Mouse (Mus musculus) megakaryocyte-erythroid progenitor cell, adult 5-6 weeks (primary cell): ENCODE measurements around the gene Trappc6b. TPM values are rescaled to one million over a fixed set of nuclear protein-coding genes. Genes with fewer than 3 reads are reported as not detected.
A peak's percentile ranks its signal among the peaks of the same experiment; 100 is the strongest.

ENCODE experiments used
- ATAC-seq: replicated peaks from 2 replicates; pipeline ENCODE4 v1.8.0; 2016; ENCODE audit warnings: mild to moderate bottlenecking, inconsistent platforms; ENCODE audit not compliant: severe bottlenecking, poor library complexity, low FRiP score, low TSS enrichment
- total RNA-seq, 2 experiments: library from RNA; stranded (forward) in 1 of 2; stranded (reverse) in 1 of 2; fragments of 200-1000, 215-1000 nt in 1 of 2; fragments of >200 nt in 1 of 2; fragmentation: Nextera tagmentation in 1 of 2; gene quantifications; 2 replicates each; pipeline ENCODE4 v1.2.3; 2014 to 2017

Trappc6b gene
- total RNA-seq (2014; fragmentation: Nextera tagmentation) = 38.1 and 68.1 TPM in 2 replicates
- 39.4 and 68.8 TPM in 2 replicates for total RNA-seq (2017)

DNA sequence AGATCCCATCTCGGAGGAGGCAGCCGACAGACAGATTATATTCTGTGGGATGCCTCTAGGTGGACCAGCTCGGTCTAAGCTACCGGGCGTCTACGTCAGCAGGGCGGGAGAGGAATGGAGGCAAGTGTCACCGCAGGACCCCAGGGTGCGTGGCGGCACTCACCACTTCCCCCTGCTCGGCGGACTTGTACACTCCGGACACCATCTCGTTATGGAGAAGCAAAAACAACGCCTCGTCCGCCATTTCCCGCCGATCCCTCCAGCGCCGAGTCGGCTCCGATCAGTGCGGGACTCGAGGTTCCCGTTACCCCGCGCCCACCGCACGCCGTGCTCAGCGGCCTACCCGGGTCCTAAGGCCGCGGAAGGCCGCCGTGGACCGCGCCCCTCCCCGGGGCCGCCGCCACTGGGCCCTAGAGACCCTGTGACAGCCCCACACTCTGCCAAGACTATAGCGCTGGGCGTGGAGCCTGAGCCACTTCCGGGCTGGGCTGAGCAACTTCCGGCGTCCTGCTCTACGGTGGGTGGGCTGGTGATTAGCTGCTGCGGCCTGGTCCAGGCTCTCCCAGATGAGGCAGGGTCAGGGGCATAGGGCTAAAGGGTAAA is at the start of gene Trappc6b:
Gene Trappc6b (minus strand): TSS at position 480 of the 603 bp plus-strand sequence.
- peak; percentile 90 for ATAC-seq

DNA sequence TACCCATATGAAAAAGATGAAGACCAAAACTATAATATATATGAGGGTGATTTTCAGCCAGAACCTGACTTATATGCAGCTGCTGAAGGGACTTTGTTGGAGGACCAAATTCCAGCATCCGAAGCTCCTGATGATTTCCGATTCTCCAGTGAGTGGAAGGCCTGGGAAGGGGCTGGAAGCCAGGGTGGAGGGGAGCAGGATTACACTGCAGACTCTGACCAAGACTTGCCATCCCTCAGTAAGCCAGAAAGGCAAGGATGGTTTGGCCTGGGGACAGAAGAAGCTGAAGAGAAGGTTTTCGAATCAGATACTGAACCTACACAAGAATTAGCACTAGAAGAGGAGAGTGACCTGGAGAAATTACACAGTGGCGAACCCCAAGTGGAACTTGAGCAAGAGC is 46.7 kb upstream of the Trappc6b start:
- no peak for ATAC-seq

DNA sequence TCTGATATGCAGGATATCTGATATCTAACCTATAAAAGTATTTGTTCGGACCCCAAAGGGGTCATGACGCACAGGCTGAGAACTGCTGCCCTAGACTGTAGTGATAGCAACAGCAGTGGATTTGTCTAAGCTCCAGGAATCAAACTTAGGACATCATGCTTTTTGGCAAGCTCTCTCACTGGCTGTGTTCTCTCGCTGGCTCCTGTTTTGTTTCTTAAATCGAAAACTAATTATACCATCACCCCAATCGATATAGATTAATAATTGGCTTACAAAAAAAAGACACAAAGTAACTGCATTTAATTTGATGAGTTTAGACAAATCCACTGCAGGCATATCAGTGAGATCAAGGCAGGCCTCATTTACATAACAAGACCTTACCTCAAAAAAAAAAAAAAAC is 45.2 kb upstream of the Trappc6b start:
- ATAC-seq = no peak

DNA sequence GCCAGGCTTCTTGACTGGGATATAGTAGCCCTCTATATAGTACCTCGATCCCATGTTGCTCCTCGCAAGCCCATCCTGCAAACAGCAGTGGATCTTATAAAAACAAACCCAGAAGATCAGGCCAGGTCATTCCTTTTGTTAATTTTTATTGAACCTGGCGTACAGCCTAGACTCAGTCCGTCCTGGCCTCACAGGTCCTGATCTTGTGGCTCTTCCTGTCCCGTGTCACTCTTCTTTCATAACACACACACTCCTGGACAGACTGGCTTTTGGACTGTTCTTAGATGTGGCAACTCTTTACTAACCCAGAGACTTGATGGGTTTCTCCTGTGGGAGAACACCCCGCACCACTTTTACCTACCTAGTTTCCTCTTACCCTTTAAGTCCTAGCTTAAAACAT is 44.6 kb upstream of the Trappc6b start:
- no peak for ATAC-seq

GRCm38 (mm10) chr12:59104771-59105170 is 43.5 kb upstream of the Trappc6b start:
- ATAC-seq = no peak

DNA sequence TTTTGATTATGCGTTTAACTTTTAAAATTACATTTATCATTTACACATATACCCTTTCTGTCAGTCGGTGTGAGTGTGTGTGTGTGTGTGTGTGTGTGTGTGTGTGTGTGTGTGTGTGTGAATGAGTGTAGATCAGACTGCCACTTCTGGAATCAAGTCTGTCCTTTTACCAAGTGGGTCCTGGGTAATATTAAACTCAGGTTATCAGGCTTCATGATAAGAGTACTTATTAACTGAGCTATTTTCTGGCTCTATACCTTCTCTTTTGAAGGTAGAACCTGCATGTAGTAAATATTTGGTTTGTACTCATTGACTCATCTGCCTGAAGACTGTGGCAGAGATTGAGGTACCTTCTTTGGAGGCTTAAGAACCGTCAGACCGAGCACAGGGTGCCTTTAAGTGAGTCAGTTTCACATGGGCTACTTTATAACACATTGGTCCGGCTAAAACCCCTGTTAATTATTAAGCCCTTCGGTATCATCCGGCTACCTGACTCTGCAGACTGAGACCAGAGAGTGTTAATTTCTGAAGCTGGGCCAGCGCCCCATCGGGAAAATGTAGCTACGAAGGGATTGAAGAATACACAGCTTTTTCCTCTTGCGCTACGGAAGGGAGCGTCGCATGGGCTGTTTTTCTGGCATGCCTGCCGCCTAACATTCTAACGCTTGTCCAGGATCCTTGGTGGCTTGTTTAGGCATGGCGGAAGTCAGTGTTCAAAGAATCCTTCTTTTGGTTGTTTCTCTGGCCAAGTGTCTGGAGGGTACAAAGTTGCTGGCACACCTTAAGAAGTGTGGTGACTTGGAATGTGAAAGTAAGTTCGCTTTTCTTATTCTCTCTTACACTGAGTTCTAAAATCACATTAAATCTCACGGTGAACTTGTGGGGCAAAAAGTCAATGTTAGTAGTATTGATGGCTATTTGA is 34.1 kb upstream of the Trappc6b start, which contains the start of gene Mia2:
Gene Mia2 (plus strand): TSS at position 696 of the 922 bp plus-strand sequence.
- no peak for ATAC-seq

- ATAC-seq = no peak
Observed at GRCm38 (mm10) chr12:59093543-59093942, 32.3 kb upstream of the Trappc6b start.

- ATAC-seq = no peak
Observed at GRCm38 (mm10) chr12:59086171-59086570, 24.9 kb upstream of the Trappc6b start.

GRCm38 (mm10) chr12:59084446-59084845 is 23.2 kb upstream of the Trappc6b start:
- ATAC-seq = no peak

DNA sequence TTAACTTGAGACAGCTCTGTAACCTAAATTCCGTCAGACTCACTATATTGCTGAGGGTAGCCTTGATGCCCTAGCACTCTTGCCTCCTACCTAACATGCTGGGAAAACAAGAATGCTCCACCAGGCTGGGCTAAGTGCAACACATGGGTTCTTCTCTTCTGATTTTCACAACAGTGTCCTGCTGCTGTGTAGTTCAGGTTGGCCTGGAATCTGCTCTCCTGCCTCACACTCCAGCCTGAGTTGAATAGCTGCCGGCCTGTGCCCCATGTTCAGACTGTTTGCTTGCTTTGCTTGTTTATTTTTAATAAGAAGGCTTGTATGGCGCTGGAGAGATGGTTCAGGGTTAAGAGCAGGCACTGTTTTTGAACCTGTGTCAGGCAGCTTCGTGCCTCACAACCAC is 19.2 kb upstream of the Trappc6b start:
- ATAC-seq = no peak

DNA sequence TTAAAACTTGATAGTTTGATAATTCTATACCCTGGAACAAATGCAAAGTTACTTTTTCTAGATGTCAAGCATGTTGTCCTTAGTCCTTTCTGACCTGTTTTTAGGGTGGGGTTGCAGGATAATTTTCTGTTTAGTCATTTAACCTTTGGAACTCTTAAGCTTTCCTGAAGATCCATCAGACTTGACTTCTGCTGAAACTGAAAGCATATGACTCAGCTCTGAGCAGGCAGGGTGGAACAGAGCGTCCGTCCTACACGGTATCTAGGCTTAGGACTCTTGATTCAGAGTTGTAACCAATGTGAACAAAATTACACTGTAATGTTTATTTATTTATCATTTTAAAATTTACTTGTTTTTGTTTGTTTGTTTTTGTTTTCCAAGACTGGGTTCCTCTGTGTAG is 16.6 kb upstream of the Trappc6b start:
- no peak for ATAC-seq

GRCm38 (mm10) chr12:59076996-59077395 is 15.7 kb upstream of the Trappc6b start:
- no peak for ATAC-seq

DNA sequence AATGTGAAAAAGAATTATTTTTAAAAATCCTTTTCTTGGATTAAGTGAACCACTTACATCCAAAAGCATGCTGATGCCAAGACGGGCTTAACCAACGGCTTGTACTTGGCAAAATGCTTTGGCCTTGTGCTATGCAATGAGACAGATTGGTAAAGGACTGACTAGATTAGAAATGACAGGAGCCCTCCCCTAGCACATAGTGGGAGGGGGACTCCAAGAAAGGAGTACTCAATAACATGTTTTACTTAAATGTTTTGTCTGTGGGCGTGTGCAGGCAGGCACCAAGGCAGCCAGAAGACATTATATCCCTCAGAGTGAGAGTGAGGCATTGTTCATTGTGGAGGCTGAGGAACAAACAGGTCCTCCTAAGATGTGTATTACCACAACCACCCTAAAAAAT is 12.8 kb upstream of the Trappc6b start:
- ATAC-seq = no peak

GRCm38 (mm10) chr12:59072286-59072685 is 11.0 kb upstream of the Trappc6b start:
- ATAC-seq = no peak

DNA sequence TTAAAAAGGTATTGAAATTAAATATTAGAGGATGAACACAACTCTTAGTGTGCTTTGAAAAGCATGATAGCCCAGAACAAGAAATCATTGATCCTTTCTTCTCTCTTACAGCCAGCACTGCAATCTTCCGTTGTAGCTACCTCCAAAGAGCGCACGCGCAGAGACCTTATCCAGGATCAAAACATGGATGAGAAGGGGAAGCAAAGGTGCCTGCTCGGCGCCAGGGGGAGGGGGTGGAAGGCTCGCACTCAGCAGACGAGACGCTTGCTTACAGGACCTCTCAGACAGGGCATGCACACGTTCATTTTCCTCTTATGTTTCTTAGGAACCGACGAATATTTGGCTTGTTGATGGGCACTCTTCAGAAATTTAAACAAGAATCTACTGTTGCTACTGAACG is 7.5 kb upstream of the Trappc6b start:
- ATAC-seq = no peak

GRCm38 (mm10) chr12:59067095-59067494 is 5.8 kb upstream of the Trappc6b start:
- peak; percentile 11; the same call in 1 of the 2 replicates for ATAC-seq

DNA sequence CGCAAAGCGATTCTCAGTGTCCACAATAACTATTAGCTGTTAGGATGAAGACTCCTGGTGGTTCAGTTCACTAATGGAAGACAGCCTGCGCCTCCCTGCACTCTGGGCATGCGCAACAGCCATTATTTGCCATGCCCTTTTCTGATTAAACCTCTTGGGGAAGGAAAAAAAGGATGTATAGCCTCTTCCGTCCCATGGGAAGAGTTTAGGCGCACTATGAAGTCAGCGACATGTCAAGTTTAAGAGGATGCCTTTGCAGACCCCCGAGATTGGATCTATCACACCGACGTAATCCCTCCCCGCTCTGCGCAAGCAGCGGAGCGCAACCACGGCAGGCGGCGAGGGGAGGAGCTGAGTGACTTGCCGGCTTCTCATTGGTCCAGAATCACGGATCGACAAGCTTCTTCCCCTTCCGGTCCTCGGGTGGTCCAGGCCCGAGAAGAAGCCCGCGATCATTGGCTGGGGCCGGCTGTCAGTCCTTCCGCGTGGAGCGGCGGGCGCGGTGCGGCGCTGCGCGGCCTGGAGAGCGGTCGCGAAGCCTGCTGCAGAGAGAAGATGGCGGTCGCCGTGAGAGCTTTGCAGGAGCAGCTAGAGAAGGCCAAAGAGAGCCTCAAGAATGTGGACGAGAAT is 5.3 kb upstream of the Trappc6b start, which contains the start of gene Pnn:
Gene Pnn (plus strand): TSS at position 437 of the 630 bp plus-strand sequence.
- ATAC-seq = peak; percentile 99

DNA sequence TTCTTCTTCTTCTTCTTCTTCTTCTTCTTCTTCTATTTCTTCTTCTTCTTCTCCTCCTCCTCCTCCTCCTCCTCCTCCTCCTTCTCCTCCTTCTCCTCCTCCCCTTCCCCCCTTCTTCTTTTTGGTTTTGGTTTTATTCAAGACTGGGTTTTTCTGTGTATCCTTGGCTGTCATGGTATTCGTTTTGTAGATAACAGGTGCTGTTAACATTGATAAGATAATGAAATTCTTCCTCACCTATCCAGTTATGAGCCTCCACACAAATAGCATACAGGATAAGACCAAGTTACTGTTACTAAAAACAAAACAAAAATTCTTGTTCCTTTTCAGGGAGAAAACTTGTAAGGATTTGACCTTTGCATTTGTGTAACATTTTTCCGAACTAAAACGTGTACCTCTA is 4.5 kb upstream of the Trappc6b start:
- ATAC-seq = no peak

GRCm38 (mm10) chr12:59064837-59065236 is 3.6 kb upstream of the Trappc6b start:
- no peak for ATAC-seq

GRCm38 (mm10) chr12:59060322-59060721 is 950 bp downstream of the Trappc6b start:
- 0 out of 2 replicates have a peak, but pooled peaks have one; percentile 16 for ATAC-seq
